ENCODE assay signal across 11 mouse cellular contexts in the genomic region with DNA sequence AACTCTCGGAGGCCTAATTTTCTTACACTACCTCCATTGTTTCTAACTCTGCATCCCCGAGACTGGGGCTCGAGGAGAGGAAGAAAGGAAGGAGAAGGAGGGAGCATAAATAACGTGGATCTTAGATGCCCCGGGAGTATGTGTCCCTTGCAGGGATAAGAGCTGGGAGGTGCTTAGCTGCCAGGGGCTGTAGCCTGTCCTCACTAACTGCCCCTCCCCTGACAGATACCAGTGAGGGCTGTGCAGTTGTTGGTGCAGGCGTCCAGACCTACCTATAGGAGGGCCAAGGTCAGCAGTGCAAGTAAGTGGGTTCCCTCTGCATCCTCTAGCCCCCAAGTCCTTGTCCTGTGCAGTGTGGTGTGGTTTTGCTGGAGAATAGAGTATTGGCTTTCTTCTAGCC. TPM values are rescaled to one million over a fixed set of nuclear protein-coding genes. Genes with fewer than 3 reads are reported as not detected.
A peak's percentile ranks its signal among the peaks of the same experiment; 100 is the strongest.
DNase-seq lines count a peak whose midpoint lies in the region; ATAC-seq and TF ChIP-seq lines count a peak whose summit lies in the region.
"Had no signal": no experiment of that assay in that cellular context is flagged by ENCODE, and none has a peak within 500 bp of the region (broad histone marks: within the 10 kb centered on the region; RNA-seq: fewer than 3 reads in every experiment).

No protein-coding gene starts in this region.

- no peak overlapping the region for H3K9ac ChIP-seq in heart, embryonic 15.5 days
- peak overlapping the region; percentile 95 for H3K9ac ChIP-seq in hindbrain, embryonic 11.5 days (ENCODE audit: low read depth, low read length)
- peak overlapping the region; percentile 81 for H3K9ac ChIP-seq in midbrain, postnatal 0 days (replicated peaks; ENCODE audit: low read length, poor library complexity, severe bottlenecking)
- H3K9ac ChIP-seq: liver, embryonic 12.5 days had no signal

- H3K4me3 ChIP-seq in heart, embryonic 15.5 days: peak overlapping the region; percentile 65
- H3K4me3 ChIP-seq in hindbrain, embryonic 11.5 days (ENCODE audit: low read depth, low read length): peak overlapping the region; percentile 83
- peak overlapping the region; percentile 48 for H3K4me3 ChIP-seq in midbrain, postnatal 0 days (ENCODE audit: low read depth, low read length)
- H3K4me3 ChIP-seq: liver, embryonic 12.5 days had no signal

- H3K9me3 ChIP-seq in heart, embryonic 15.5 days (replicated peaks): no peaks in the 10 kb centered on the region
- H3K9me3 ChIP-seq in hindbrain, embryonic 11.5 days (ENCODE audit: control insufficient read depth, low read length): no peaks in the 10 kb centered on the region
- no peaks in the 10 kb centered on the region for H3K9me3 ChIP-seq in midbrain, postnatal 0 days (ENCODE audit: low read length)
- H3K9me3 ChIP-seq: liver, embryonic 12.5 days had no signal

- peak overlapping the region; percentile 94 for H3K4me2 ChIP-seq in heart, embryonic 15.5 days
- H3K4me2 ChIP-seq in hindbrain, embryonic 11.5 days (replicated peaks; ENCODE audit: low read depth, low read length): peak overlapping the region; percentile 50
- peak overlapping the region; percentile 73 for H3K4me2 ChIP-seq in midbrain, postnatal 0 days (ENCODE audit: low read depth, low read length, poor library complexity, severe bottlenecking)
- H3K4me2 ChIP-seq: liver, embryonic 12.5 days had no signal

- TF ChIP-seq CTCF in midbrain, postnatal 0 days (IDR thresholded peaks at IDR 0.05): no peak

- DNase-seq in heart, adult 9 months (ENCODE audit: low spot score in 2 of 2): no peak
- peak; percentile 11 for DNase-seq in ZHBTc4 (ENCODE audit: low read depth, low spot score)
- DNase-seq in hindbrain, embryonic 11.5 days (ENCODE audit: low spot score): peak; percentile 54
- no peak for DNase-seq in midbrain, postnatal 0 days (ENCODE audit: low spot score)
- DNase-seq in cerebellum, adult 18-20 months: no peak
- no peak for DNase-seq in gastrocnemius, postnatal 14 days
- DNase-seq: right cerebral cortex, postnatal 14 days; thymus, adult 18-20 months had no signal

- H3K27me3 ChIP-seq in heart, embryonic 15.5 days: peaks cover 93% of the 10 kb centered on the region
- peaks cover 26% of the 10 kb centered on the region for H3K27me3 ChIP-seq in hindbrain, embryonic 11.5 days (ENCODE audit: control insufficient read depth, insufficient read depth, low read length)
- peaks cover 5% of the 10 kb centered on the region; the same call in 1 of the 2 replicates for H3K27me3 ChIP-seq in midbrain, postnatal 0 days (ENCODE audit: insufficient read depth, low read length)

- H3K27ac ChIP-seq in heart, embryonic 15.5 days: no peak overlapping the region
- peak overlapping the region; percentile 62 for H3K27ac ChIP-seq in hindbrain, embryonic 11.5 days (ENCODE audit: low read depth, low read length)
- H3K27ac ChIP-seq in midbrain, postnatal 0 days (ENCODE audit: low read depth, low read length): peak overlapping the region; percentile 85
- H3K27ac ChIP-seq: liver, embryonic 12.5 days had no signal

- ATAC-seq in heart, embryonic 15.5 days (replicated peaks; ENCODE audit: insufficient number of reproducible peaks, insufficient read depth, low FRiP score, low read depth): no peak
- no peak for ATAC-seq in hindbrain, embryonic 11.5 days (ENCODE audit: low FRiP score)
- no peak for ATAC-seq in midbrain, postnatal 0 days (ENCODE audit: low FRiP score)
- ATAC-seq: intestine, postnatal 0 days; liver, embryonic 12.5 days had no signal

- 24% methylated on average over 6 of the region's 6 CpGs for WGBS in heart, embryonic 15.5 days
- 5% methylated on average over 6 of the region's 6 CpGs for WGBS in hindbrain, embryonic 11.5 days
- WGBS in midbrain, postnatal 0 days: 15% methylated on average over 6 of the region's 6 CpGs

- H3K4me1 ChIP-seq in heart, embryonic 15.5 days (replicated peaks): peaks cover 32% of the 10 kb centered on the region
- H3K4me1 ChIP-seq in hindbrain, embryonic 11.5 days (replicated peaks; ENCODE audit: control insufficient read depth, insufficient read depth, low read length): peaks cover 12% of the 10 kb centered on the region; the same call in 1 of the 2 replicates
- no peaks in the 10 kb centered on the region for H3K4me1 ChIP-seq in midbrain, postnatal 0 days (ENCODE audit: insufficient read depth, low read length)

- H3K36me3 ChIP-seq in heart, embryonic 15.5 days: no peaks in the 10 kb centered on the region
- H3K36me3 ChIP-seq in hindbrain, embryonic 11.5 days (ENCODE audit: control insufficient read depth, insufficient read depth, low read length): 0 out of 2 replicates have a peak, but pooled peaks cover 3% of the 10 kb centered on the region
- H3K36me3 ChIP-seq in midbrain, postnatal 0 days (ENCODE audit: insufficient read depth, low read length): no peaks in the 10 kb centered on the region
- H3K36me3 ChIP-seq: liver, embryonic 12.5 days had no signal

- intact Hi-C loops in gastrocnemius, postnatal 14 days (cut with DNase I; ENCODE audit: low total_unique reads): no loop called here

RNA-seq across cellular contexts. Expression of gene Irx2, which starts 3.7 kb away (rescaled TPM):
- 8.9 and 11.6 TPM in 2 replicates for polyA plus RNA-seq in heart, embryonic 15.5 days (2015; fragmentation: Nextera tagmentation; extraction: Ambion mirVana)
- 55.9 TPM in 2 replicates for polyA plus RNA-seq in hindbrain, embryonic 11.5 days (2014; fragmentation: Nextera tagmentation; extraction: Ambion mirVana)
- total RNA-seq in midbrain, postnatal 0 days (2014; rRNA removed): 68.5 and 76.4 TPM in 2 replicates
- 21.2 and 26.5 TPM in 2 replicates for polyA plus RNA-seq in midbrain, postnatal 0 days (2015; fragmentation: Nextera tagmentation; extraction: Ambion mirVana)
- total RNA-seq in gastrocnemius, postnatal 14 days (2021): not detected
- polyA plus RNA-seq: liver, embryonic 12.5 days had no signal

Comparison
In these comparisons a context has a peak if more than half of its experiments do, and no peak if none do; other contexts are left out.
1. DNase-seq: peak in ZHBTc4 (single experiment) and hindbrain, embryonic 11.5 days (single experiment); none in heart, adult 9 months (0 of 2), midbrain, postnatal 0 days (single experiment), cerebellum, adult 18-20 months (0 of 2) and gastrocnemius, postnatal 14 days (single experiment).
2. Peak in every context shown above with its lines, with median percentiles within 50 percentile points of each other: H3K4me2 ChIP-seq and H3K4me3 ChIP-seq.